Mouse (Mus musculus): Measurements from ENCODE around the gene Nudt6. TPM values are rescaled to one million over a fixed set of nuclear protein-coding genes. Genes with fewer than 3 reads are reported as not detected.
A peak's percentile ranks its signal among the peaks of the same experiment; 100 is the strongest.

The Nudt6 gene
- polyA plus RNA-seq, 1 experiment from 2014 or later, result 6.0 TPM

DNA sequence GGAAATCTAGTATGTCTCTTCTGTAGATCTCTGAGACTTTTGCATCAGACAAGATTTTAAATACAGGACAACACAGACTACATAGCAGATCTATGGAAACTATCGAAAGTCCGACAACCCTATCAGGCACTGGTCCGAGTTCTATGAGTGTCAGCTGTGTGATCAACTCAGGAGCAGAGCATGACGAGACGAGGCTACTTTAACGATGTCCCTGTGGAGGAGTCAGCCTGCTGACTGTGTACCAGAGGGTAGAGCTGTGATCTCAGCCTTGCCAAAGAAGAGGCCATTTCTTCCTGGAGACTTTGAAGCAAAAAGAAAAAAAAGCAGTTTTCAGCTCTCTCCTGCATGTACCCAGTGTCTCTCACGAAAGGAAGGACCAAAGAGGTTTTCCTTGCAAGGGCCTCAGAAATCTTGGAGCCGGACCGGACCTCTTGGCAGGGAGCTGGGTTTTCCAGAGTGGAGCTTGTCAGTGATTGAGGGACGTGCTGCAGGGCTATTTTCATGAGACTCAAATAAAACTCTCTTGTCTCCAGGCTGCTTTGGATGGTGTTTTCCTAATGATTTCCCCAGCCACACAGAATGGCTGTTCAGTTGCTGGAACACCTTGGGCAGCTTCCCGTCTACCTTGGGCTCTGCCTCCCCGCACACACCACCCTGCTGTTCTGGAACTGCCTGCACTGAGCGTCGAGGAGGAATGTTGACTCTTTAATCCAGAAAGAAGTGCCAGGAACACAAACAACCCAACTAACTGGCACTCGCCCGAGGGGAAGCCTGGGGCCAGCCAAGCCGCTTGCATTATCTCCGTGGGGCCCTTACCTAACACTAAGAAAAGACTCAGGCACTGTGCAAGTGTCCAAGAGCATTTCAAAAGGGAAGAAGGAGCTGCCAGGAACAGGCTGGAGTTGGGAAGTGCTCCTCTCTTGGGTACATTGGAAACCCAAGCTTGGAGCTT is 39.8 kb downstream of the Nudt6 start:
- Histone ChIP-seq H3K27me3 (no peaks in the 10 kb centered on the region), H3K27ac (no peak overlapping the region), H3K4me1 (replicated peaks) (0 out of 2 replicates have a peak, but pooled peaks cover 5% of the 10 kb centered on the region), H3K9me3 (no peaks in the 10 kb centered on the region), H3K4me2 (replicated peaks) (no peak overlapping the region), H3K9ac (replicated peaks) (no peak overlapping the region), H3K36me3 (no peaks in the 10 kb centered on the region), H3K4me3 (replicated peaks) (no peak overlapping the region)
- 68% methylated on average over 18 of the region's 18 CpGs for WGBS
- ATAC-seq, result 0 out of 2 replicates have a peak, but pooled peaks have one; percentile 58

DNA sequence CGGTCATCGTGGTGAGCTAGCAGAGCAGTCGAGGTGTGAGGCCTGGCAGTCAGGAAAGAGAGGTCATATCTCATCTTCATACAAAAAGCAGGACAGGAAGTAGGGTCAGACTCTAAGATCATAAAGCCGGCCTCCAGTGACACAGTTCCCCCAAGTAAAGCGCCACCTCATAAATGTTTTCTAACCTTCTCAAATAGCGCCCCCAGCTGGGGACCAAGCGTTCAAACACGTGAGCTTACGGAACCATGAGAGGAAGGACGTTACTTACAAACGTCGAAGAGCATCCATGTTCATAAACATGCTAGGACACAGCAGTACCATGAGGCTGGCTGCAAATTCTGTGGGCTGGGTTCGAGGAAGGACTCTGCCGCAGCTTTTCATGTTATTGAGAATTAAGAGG is 40.8 kb downstream of the Nudt6 start:
- WGBS, result 86% methylated on average over 14 of the region's 14 CpGs
- no peak for ATAC-seq

DNA sequence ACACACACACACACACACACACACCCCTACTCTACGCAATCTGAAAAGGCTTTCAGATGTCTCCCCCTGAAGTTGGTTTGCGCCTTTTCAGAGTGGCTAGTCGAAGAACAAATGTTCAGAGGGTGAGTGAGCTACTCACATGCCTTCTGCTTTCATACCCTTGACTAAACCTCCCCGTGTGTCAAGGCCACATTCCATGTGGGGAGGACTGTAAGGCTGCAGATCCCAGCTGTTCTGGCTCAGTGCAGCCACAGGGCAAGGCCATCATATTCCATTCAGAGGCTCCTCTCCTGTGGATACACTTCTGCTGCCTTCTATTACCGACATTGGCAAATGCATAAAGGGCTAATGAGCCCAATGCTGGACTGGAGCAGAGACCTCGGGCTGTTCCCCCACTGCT is 41.6 kb downstream of the Nudt6 start:
- Histone ChIP-seq H3K4me3 (replicated peaks) (no peak overlapping the region), H3K27ac (no peak overlapping the region), H3K4me1 (replicated peaks) (0 out of 2 replicates have a peak, but pooled peaks cover 5% of the 10 kb centered on the region), H3K4me2 (replicated peaks) (no peak overlapping the region), H3K9ac (replicated peaks) (no peak overlapping the region), H3K9me3 (no peaks in the 10 kb centered on the region), H3K27me3 (no peaks in the 10 kb centered on the region), H3K36me3 (no peaks in the 10 kb centered on the region)
- peak; percentile 43; the same call in 1 of the 2 replicates for ATAC-seq
- WGBS, result 77% methylated on average over 6 of the region's 6 CpGs

More for the DNA sequence above, 40.8 kb downstream of the Nudt6 start:
- Histone ChIP-seq H3K4me2 (replicated peaks) (no peak overlapping the region), H3K27me3 (no peaks in the 10 kb centered on the region), H3K27ac (no peak overlapping the region), H3K4me3 (replicated peaks) (no peak overlapping the region), H3K9me3 (no peaks in the 10 kb centered on the region), H3K36me3 (no peaks in the 10 kb centered on the region), H3K4me1 (replicated peaks) (0 out of 2 replicates have a peak, but pooled peaks cover 5% of the 10 kb centered on the region), H3K9ac (replicated peaks) (no peak overlapping the region)

DNA sequence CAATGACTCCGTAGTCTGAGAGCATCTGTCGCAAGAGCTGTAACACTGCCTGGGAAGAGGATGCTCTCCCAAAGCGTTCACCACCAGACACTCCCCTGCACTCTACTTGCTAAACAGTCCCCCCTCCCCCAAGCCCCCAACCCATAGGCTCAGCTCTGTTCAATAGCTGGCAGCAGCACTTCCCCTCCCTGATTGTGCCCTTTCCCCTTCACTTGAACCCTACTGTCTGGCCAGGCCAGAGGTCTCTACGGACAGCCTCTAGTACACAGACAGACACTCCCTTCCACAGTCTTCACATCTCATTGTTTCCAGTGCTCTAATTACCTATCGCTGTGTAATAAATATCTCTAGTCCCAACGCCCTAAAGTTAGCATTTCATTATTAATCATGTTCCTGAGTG is 42.1 kb downstream of the Nudt6 start:
- no peak overlapping the region for H3K27ac ChIP-seq
- no peaks in the 10 kb centered on the region for H3K27me3 ChIP-seq
- H3K9me3 ChIP-seq, result no peaks in the 10 kb centered on the region
- WGBS, result 84% methylated on average over 6 of the region's 6 CpGs
- no peaks in the 10 kb centered on the region for H3K36me3 ChIP-seq
- H3K4me3 ChIP-seq (replicated peaks), result no peak overlapping the region
- 0 out of 2 replicates have a peak, but pooled peaks cover 5% of the 10 kb centered on the region for H3K4me1 ChIP-seq (replicated peaks)
- no peak overlapping the region for H3K4me2 ChIP-seq (replicated peaks)
- no peak overlapping the region for H3K9ac ChIP-seq (replicated peaks)
- ATAC-seq, result no peak; the same call in 1 of the 2 replicates

DNA sequence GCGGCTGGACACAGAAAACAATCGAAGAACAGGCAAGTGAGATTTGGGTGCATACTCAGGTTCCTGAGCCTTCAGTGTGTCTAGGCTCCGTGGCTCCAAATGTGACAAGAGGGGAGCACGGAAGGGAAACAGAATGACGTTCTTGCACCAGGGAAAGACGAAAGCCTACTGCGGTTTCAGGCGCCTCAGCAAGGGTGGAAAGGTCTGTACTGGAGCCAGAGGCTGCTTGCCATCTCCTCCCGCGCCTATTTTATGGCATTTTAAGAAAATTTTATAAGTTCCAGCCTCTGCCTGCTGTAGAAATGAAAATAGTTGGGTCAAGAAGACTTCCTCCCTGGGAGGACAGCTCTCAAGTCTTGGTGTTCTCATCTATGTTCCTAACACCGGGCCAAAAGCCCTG is 46.3 kb downstream of the Nudt6 start:
- Histone ChIP-seq H3K27ac (no peak overlapping the region), H3K4me1 (replicated peaks) (no peaks in the 10 kb centered on the region), H3K9me3 (no peaks in the 10 kb centered on the region), H3K9ac (replicated peaks) (no peak overlapping the region), H3K4me3 (replicated peaks) (no peak overlapping the region), H3K27me3 (no peaks in the 10 kb centered on the region), H3K4me2 (replicated peaks) (no peak overlapping the region), H3K36me3 (no peaks in the 10 kb centered on the region)
- ATAC-seq, result no peak
- 92% methylated on average over 11 of the region's 11 CpGs for WGBS

DNA sequence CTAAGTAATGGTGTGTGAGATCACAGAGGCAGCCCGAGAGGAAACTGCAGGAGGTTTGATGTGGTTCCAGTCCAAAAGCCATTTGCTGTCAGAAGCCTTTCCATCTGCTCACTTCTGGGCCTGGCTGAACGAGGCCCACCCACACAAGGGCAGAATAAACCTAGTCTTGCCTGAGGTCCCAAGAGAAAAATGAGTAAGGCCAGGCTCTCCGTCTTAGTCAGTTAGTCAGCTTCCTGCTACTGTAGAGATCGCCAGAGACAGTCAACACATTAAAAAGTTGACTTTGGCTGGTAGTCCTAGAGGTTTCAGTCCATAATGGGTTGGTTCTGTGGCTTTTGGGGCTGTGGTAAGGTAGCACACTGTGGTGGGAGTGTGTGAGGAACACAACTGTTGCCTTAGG is 49.6 kb downstream of the Nudt6 start:
- WGBS, result 82% methylated on average over 4 of the region's 4 CpGs
- H3K36me3 ChIP-seq, result no peaks in the 10 kb centered on the region
- H3K4me3 ChIP-seq (replicated peaks), result no peak overlapping the region
- H3K4me1 ChIP-seq (replicated peaks), result no peaks in the 10 kb centered on the region
- H3K27ac ChIP-seq, result no peak overlapping the region
- H3K4me2 ChIP-seq (replicated peaks), result no peak overlapping the region
- H3K9ac ChIP-seq (replicated peaks), result no peak overlapping the region
- no peak for ATAC-seq
- H3K27me3 ChIP-seq, result no peaks in the 10 kb centered on the region
- H3K9me3 ChIP-seq, result no peaks in the 10 kb centered on the region

DNA sequence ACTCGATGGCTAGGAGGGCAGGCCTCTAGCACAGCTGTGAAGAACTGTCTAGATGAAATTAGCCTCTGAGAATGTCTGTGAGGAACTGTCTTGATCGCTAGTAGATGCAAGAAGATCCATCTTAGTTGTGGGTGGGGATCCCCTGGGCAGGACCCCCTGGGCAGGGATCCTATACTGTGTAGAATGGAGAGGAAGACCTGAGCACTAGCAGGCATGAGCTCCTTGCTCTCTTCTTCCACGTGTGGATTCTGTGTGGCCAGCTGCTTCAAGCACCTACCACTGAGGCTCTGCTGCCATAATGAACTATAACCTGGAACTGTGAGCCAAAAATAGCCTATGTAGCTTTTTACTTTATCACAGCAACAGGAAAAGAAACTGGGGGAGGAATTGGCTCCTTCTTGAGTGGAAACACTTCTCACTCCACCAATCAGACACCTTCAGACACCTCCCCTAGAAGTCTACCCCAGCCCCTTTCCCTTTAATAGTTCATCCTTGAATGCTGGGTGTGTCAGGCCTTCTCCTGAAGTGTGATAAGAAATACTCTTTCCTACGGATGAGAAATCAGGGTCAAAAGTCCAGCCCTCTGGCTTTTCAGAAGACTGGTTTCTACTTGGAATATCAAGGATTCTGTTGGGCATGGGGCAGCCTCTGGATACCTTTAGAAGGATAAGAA is 53.5 kb downstream of the Nudt6 start:
- WGBS, result 79% methylated on average over 4 of the region's 4 CpGs
- no peak overlapping the region for H3K4me2 ChIP-seq (replicated peaks)
- no peak overlapping the region for H3K9ac ChIP-seq (replicated peaks)
- no peaks in the 10 kb centered on the region for H3K4me1 ChIP-seq (replicated peaks)
- H3K27ac ChIP-seq, result no peak overlapping the region
- no peak overlapping the region for H3K4me3 ChIP-seq (replicated peaks)
- ATAC-seq, result no peak
- H3K27me3 ChIP-seq, result no peaks in the 10 kb centered on the region
- H3K36me3 ChIP-seq, result no peaks in the 10 kb centered on the region
- no peaks in the 10 kb centered on the region for H3K9me3 ChIP-seq

DNA sequence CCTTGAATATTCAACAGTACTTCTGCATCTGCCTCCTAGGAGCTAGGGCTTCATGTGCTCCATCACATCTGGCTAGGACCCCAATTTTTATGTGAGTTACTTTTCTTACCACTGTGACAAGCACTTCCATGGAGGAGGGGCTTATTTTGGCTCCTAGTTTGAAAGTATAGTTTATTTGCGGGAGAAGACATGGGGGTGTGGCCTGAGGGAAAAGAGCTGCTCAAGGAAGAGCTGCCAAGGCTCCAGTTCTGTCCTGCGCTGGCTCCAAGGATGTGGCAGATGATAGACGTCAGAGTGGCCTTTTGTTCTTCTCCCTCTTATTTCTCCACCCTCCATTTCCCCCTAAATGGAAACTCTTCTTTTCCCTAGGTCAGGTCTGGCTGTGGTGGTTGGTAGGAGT is 54.0 kb downstream of the Nudt6 start:
- 56% methylated on average over 3 of the region's 3 CpGs for WGBS
- Histone ChIP-seq H3K4me2 (replicated peaks) (no peak overlapping the region), H3K4me1 (replicated peaks) (no peaks in the 10 kb centered on the region), H3K27ac (no peak overlapping the region), H3K4me3 (replicated peaks) (no peak overlapping the region), H3K36me3 (no peaks in the 10 kb centered on the region), H3K27me3 (no peaks in the 10 kb centered on the region), H3K9me3 (no peaks in the 10 kb centered on the region), H3K9ac (replicated peaks) (no peak overlapping the region)
- ATAC-seq, result no peak

DNA sequence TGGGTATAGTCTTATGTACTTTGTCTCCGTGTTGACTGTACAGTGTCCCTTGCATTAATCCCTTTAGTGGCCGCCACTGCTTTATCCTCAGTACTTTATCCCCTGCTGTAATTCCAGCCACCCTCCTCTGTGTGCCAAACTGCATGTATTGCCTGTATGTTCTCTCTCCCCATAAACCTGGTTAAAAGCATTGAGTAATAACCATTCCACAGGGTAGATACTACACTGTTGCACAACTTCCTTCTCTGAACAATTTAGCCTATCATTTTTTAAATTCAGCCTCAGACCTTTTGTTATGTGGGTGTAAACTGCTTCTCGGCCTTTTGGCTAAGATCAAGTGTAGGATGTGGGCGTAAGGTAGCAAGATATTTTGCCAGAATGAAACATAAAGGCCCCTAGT is 54.9 kb downstream of the Nudt6 start:
- WGBS, result 84% methylated on average over 4 of the region's 4 CpGs
- Histone ChIP-seq H3K27ac (no peak overlapping the region), H3K9ac (replicated peaks) (no peak overlapping the region), H3K4me2 (replicated peaks) (no peak overlapping the region), H3K27me3 (no peaks in the 10 kb centered on the region), H3K36me3 (no peaks in the 10 kb centered on the region), H3K9me3 (no peaks in the 10 kb centered on the region), H3K4me3 (replicated peaks) (no peak overlapping the region), H3K4me1 (replicated peaks) (no peaks in the 10 kb centered on the region)
- no peak for ATAC-seq

DNA sequence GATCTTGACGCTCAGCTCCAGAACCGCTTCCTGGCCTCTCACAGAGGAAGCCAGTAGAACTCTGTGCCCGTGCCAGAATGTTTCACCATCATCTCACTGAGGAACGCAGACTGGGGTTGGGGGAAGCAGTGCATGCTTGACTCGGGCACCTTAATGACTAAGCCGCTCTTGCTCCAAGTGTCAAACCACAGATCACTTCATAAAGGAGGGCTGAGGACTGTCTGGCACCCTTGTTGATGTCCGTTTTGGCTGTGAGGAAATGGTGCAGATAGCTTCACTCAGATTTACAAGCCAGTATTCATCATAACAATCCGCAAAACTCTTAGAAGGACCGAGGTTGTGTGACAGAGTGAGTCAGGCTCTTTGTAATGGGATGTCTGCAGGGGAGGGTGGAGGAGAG is 59.3 kb downstream of the Nudt6 start:
- Histone ChIP-seq H3K36me3 (no peaks in the 10 kb centered on the region), H3K4me3 (replicated peaks) (no peak overlapping the region), H3K9me3 (no peaks in the 10 kb centered on the region), H3K4me2 (replicated peaks) (no peak overlapping the region), H3K9ac (replicated peaks) (no peak overlapping the region), H3K27ac (no peak overlapping the region), H3K4me1 (replicated peaks) (no peaks in the 10 kb centered on the region), H3K27me3 (no peaks in the 10 kb centered on the region)
- WGBS, result 91% methylated on average over 9 of the region's 9 CpGs
- ATAC-seq, result no peak
